8 mouse cellular contexts compared by ENCODE assay signal in the genomic region with DNA sequence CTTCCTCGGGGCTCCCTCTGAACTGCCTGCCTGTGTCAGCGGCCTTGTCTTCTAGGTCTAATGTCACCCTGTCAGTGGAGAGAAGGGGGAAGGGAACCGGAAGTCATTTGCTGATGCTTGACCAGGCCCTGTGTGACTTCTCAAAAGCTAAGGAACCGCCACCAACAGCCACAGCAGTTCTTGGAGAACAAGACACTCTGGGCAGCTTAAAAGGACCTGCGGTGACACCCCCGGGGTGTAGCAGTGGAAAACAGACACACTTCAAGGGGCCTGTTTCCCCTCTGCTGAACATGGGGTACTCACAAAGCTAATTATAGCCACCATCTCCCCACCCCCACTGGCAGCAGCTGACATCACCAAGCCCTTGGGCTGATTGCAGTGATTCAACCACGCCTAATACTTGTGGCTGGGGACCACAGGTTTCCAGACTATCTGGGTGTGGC. TPM values are rescaled to one million over a fixed set of nuclear protein-coding genes. Genes with fewer than 3 reads are reported as not detected.
DNase-seq lines count a peak whose midpoint lies in the region; ATAC-seq and TF ChIP-seq lines count a peak whose summit lies in the region.

No protein-coding gene starts in this region.

- no peaks in the 10 kb centered on the region for H3K9me3 ChIP-seq in heart, embryonic 10.5 days
- H3K9me3 ChIP-seq in midbrain, embryonic 13.5 days: no peaks in the 10 kb centered on the region
- H3K9me3 ChIP-seq in intestine, embryonic 15.5 days: no peaks in the 10 kb centered on the region

- H3K4me2 ChIP-seq in midbrain, embryonic 13.5 days (replicated peaks): no peak overlapping the region
- H3K4me2 ChIP-seq in intestine, embryonic 15.5 days (replicated peaks): no peak overlapping the region

- no peak for ATAC-seq in midbrain, embryonic 13.5 days
- no peak for ATAC-seq in intestine, embryonic 15.5 days

- peak overlapping the region; percentile 1; the same call in 1 of the 2 replicates for H3K4me3 ChIP-seq in heart, embryonic 10.5 days
- no peak overlapping the region for H3K4me3 ChIP-seq in thymus, adult 2 months (ENCODE audit: control insufficient read depth, insufficient read depth, low read length)
- H3K4me3 ChIP-seq in midbrain, embryonic 13.5 days (replicated peaks): no peak overlapping the region
- H3K4me3 ChIP-seq in intestine, embryonic 15.5 days (replicated peaks): no peak overlapping the region

- no peak overlapping the region for H3K9ac ChIP-seq in midbrain, embryonic 13.5 days (replicated peaks)
- H3K9ac ChIP-seq in intestine, embryonic 15.5 days: no peak overlapping the region

- peak; percentile 95 for DNase-seq in heart, adult 11 months
- DNase-seq in heart, postnatal 36 days: no peak
- DNase-seq in heart, embryonic 10.5 days (ENCODE audit: low spot score): peak; percentile 83
- DNase-seq in lung, postnatal 14 days: peak; percentile 35
- peak; percentile 42 for DNase-seq in thymus, adult 2 months
- DNase-seq in ovary, adult 18-20 months (ENCODE audit: low spot score): no peak

- TF ChIP-seq CTCF in thymus, adult 2 months (IDR thresholded peaks at IDR 0.05; ENCODE audit: borderline replicate concordance, control insufficient read depth, extremely low read depth, insufficient read depth, low read length, poor library complexity): no peak

- H3K27ac ChIP-seq in heart, embryonic 10.5 days: peak overlapping the region; percentile 86
- H3K27ac ChIP-seq in thymus, adult 2 months (ENCODE audit: control insufficient read depth, insufficient read depth, low read length): peak overlapping the region; percentile 4; the same call in 1 of the 2 replicates
- H3K27ac ChIP-seq in midbrain, embryonic 13.5 days: no peak overlapping the region
- H3K27ac ChIP-seq in intestine, embryonic 15.5 days: no peak overlapping the region

- TF ChIP-seq POLR2A in thymus, adult 2 months (IDR thresholded peaks at IDR 0.05; ENCODE audit: control insufficient read depth, extremely low read depth, insufficient read depth, low read length, poor library complexity): no peak

- 16% methylated on average over 7 of the region's 7 CpGs for WGBS in heart, embryonic 10.5 days
- 19% methylated on average over 7 of the region's 7 CpGs for WGBS in thymus, adult 2 months
- 64% methylated on average over 7 of the region's 7 CpGs for WGBS in midbrain, embryonic 13.5 days
- 52% methylated on average over 7 of the region's 7 CpGs for WGBS in intestine, embryonic 15.5 days

- no peaks in the 10 kb centered on the region for H3K36me3 ChIP-seq in heart, embryonic 10.5 days
- H3K36me3 ChIP-seq in thymus, adult 2 months (ENCODE audit: control insufficient read depth, insufficient read depth, low read length): no peaks in the 10 kb centered on the region
- H3K36me3 ChIP-seq in midbrain, embryonic 13.5 days: no peaks in the 10 kb centered on the region
- H3K36me3 ChIP-seq in intestine, embryonic 15.5 days: no peaks in the 10 kb centered on the region

- peaks cover 84% of the 10 kb centered on the region for H3K4me1 ChIP-seq in heart, embryonic 10.5 days
- peaks cover 28% of the 10 kb centered on the region for H3K4me1 ChIP-seq in thymus, adult 2 months (replicated peaks; ENCODE audit: control insufficient read depth, insufficient read depth, low read length)
- H3K4me1 ChIP-seq in midbrain, embryonic 13.5 days (replicated peaks): peaks cover 8% of the 10 kb centered on the region; the same call in 1 of the 2 replicates
- H3K4me1 ChIP-seq in intestine, embryonic 15.5 days (replicated peaks): peaks cover 10% of the 10 kb centered on the region

- intact Hi-C loops in heart, postnatal 36 days (cut with DNase I): no loop called here

- no peaks in the 10 kb centered on the region for H3K27me3 ChIP-seq in heart, embryonic 10.5 days (ENCODE audit: insufficient read depth, poor library complexity, severe bottlenecking)
- no peaks in the 10 kb centered on the region for H3K27me3 ChIP-seq in thymus, adult 2 months (ENCODE audit: control insufficient read depth, insufficient read depth, low read length)
- H3K27me3 ChIP-seq in midbrain, embryonic 13.5 days: no peaks in the 10 kb centered on the region
- no peaks in the 10 kb centered on the region for H3K27me3 ChIP-seq in intestine, embryonic 15.5 days (replicated peaks)

RNA-seq across cellular contexts. Expression of gene Ubash3b, which starts 56.3 kb away (rescaled TPM):
- under 1 TPM; 0.72 to 0.81 TPM for total RNA-seq in heart, postnatal 36 days (2021)
- 13.3 and 13.8 TPM in 2 replicates for polyA plus RNA-seq in heart, embryonic 10.5 days (2016; fragmentation: Nextera tagmentation; extraction: Ambion mirVana)
- 7.0 and 7.6 TPM in 2 replicates for polyA plus RNA-seq in thymus, adult 2 months (2012; rRNA removed)
- polyA plus RNA-seq in midbrain, embryonic 13.5 days (2015; fragmentation: Nextera tagmentation; extraction: Ambion mirVana): 12.1 and 12.6 TPM in 2 replicates
- polyA plus RNA-seq in intestine, embryonic 15.5 days (2015; fragmentation: Nextera tagmentation; extraction: Ambion mirVana): 3.8 and 4.6 TPM in 2 replicates

Comparison
In these comparisons a context has a peak if more than half of its experiments do, and no peak if none do; other contexts are left out.
1. DNase-seq: peak in heart, adult 11 months (single experiment), heart, embryonic 10.5 days (single experiment), lung, postnatal 14 days (single experiment) and thymus, adult 2 months (single experiment); none in heart, postnatal 36 days (0 of 2) and ovary, adult 18-20 months (single experiment).
2. H3K27ac ChIP-seq: peak in heart, embryonic 10.5 days (single experiment) and thymus, adult 2 months (single experiment); none in midbrain, embryonic 13.5 days (single experiment) and intestine, embryonic 15.5 days (single experiment).